Mouse (Mus musculus) adrenal gland, postnatal 0 days (tissue): ENCODE results near the gene Pkd1l2. TPM values are rescaled to one million over a fixed set of nuclear protein-coding genes. Genes with fewer than 3 reads are reported as not detected.

Source experiments
- polyA plus RNA-seq: library from polyadenylated mRNA; unstranded; fragments of >200 nt; fragmentation: Nextera tagmentation; extraction: Ambion mirVana; gene quantifications from 2 replicates; pipeline ENCODE4 v1.2.1, GENCODE M21; 2015

Pkd1l2 gene
- 1.3 and 3.3 TPM in 2 replicates for polyA plus RNA-seq

GRCm38 (mm10) chr8:117082399-117082872 is at the start of gene Pkd1l2:
Gene Pkd1l2, minus strand, starts transcription at chr8:117082449.

GRCm38 (mm10) chr8:117095647-117096046 is 13.4 kb upstream of the Pkd1l2 start, which contains the start of gene Bco1:
Gene Bco1, plus strand, starts transcription at chr8:117095854.

GRCm38 (mm10) chr8:116993095-116993867 is 89.0 kb downstream of the Pkd1l2 start, which contains the start of gene Gcsh:
Gene Gcsh, minus strand, starts transcription at chr8:116993537.

GRCm38 (mm10) chr8:116978631-116979256 is 103.5 kb downstream of the Pkd1l2 start, which contains the start of gene 1700030J22Rik:
Gene 1700030J22Rik, minus strand, starts transcription at chr8:116978959.

Other genes starting within 250 kb of the Pkd1l2 start
- 152 and 195 TPM in 2 replicates for gene Cmc2, start 161.0 kb downstream of the Pkd1l2 start, polyA plus RNA-seq
- gene Cenpn, start 160.7 kb downstream of the Pkd1l2 start, polyA plus RNA-seq: 8.5 and 14.0 TPM in 2 replicates
- gene Atmin, start 139.1 kb downstream of the Pkd1l2 start, polyA plus RNA-seq: 5.9 and 8.7 TPM in 2 replicates
- 0.70 and 0.88 TPM in 2 replicates for gene 1700030J22Rik, start 103.5 kb downstream of the Pkd1l2 start, polyA plus RNA-seq
- gene Gcsh, start 88.9 kb downstream of the Pkd1l2 start, polyA plus RNA-seq: 89.1 and 125 TPM in 2 replicates
- gene Bco1, start 13.4 kb upstream of the Pkd1l2 start, polyA plus RNA-seq: 0.19 and 0.32 TPM in 2 replicates
- 1.4 and 1.8 TPM in 2 replicates for gene Gan, start 75.7 kb upstream of the Pkd1l2 start, polyA plus RNA-seq
- gene Cmip, start 174.6 kb upstream of the Pkd1l2 start, polyA plus RNA-seq: 51.4 and 56.3 TPM in 2 replicates